Mouse (Mus musculus) layer of hippocampus, adult 8-10 months (tissue): Measurements from ENCODE around the gene Actrt3. TPM values are rescaled to one million over a fixed set of nuclear protein-coding genes. Genes with fewer than 3 reads are reported as not detected.

Experiments used
- DNase-seq, 2 experiments: peaks; one replicate each; pipeline ENCODE4 v3.0.0; 2022; ENCODE audit warnings: low spot score in 2 of 2
- total RNA-seq, 4 experiments: library from RNA; stranded (reverse); gene quantifications; 2 replicates each; pipeline ENCODE4 v1.2.4; 2022

Actrt3 gene
- 1 to 10 TPM in 3 of 4 experiments, under 1 TPM in 1; 0.86 to 1.5 (median 1.1) TPM for total RNA-seq

DNA sequence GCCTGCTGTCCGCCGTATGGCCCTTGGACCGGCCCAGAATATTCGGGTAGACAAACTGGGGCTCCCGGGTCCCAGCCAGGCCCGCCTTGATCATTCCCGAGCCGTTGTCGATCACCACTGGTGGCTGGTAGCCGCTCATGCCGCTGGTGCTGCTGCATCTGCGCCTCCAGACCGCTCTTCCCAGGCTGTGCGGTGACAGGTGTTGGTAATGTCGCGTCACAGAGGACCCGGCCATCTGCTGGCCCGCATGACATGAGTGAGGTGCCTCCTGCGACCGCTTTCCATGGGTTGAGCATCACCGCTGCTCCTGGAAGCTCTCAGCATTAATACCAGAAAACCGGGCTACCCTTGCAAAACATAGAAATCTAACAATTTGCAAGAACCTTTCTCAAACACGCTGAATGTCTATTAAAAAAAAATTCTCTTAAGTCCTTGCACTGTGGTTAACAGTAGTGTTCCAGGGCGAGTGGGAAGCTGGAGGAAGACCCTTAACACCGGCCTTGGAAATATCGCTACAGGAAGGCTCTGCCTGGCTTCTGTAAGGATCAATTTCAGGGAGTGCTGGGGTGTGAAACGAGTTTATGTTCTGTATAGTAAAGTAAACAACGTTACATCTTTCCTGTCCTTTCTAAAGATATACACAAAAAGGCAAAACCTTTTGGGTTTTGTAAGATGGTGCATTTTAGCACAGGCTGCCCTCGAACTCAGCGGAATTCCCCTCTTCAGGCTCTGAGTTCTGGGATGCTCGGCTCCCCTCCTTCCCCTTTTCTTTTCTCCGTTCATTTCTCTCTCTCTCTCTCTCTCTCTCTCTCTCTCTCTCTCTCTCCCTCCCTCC is at the start of gene Actrt3:
Gene Actrt3 (minus strand): TSS at position 229 of the 835 bp plus-strand sequence.
- peak in 1 of 2 experiments; percentile 43 for DNase-seq

GRCm38 (mm10) chr3:30648466-30648865 is 48.7 kb upstream of the Actrt3 start:
- DNase-seq, result no peak

DNA sequence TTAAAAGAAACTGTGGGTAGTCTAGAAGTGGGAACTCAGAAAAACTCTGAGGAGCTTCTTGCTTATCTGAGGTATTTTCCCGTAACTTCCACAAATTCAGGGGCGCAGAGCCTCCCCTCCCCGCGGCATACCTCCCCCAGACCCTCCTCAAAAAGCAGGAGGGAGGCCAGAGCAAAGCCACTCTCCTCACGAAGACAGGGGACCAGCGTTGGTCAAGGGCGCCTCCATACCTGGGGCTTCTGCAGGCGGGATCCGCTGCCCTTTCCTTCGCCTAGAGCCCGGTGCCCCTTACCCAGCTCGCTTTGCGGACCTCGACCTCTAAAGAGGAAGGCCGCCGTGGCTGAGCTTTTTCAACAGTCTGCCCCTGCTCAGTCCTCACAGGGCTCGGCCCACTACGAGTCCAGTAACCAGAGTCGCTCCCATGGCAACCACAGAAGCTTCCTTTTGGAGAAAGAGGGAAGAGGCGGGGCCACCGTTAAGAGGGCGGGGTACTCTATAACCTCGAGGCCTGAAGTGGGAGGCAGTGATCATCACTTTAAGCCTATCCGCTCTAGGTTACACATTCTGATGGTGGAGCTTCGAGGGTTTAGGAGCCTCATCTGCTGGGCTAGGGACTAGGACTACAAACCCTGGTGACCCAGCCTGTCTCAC is 47.8 kb upstream of the Actrt3 start, which contains the start of gene Lrrc34:
Gene Lrrc34 (minus strand): TSS at position 430 of the 651 bp plus-strand sequence.
- DNase-seq, result no peak

GRCm38 (mm10) chr3:30646761-30647160 is 47.0 kb upstream of the Actrt3 start:
- DNase-seq, result no peak

- DNase-seq, result no peak
Measured at GRCm38 (mm10) chr3:30644207-30644606, 44.5 kb upstream of the Actrt3 start, which contains the start of gene Lrriq4. TSS of gene Lrriq4 (plus strand) at chr3:30644507.

GRCm38 (mm10) chr3:30635629-30636028 is 35.9 kb upstream of the Actrt3 start:
- DNase-seq, result no peak

DNA sequence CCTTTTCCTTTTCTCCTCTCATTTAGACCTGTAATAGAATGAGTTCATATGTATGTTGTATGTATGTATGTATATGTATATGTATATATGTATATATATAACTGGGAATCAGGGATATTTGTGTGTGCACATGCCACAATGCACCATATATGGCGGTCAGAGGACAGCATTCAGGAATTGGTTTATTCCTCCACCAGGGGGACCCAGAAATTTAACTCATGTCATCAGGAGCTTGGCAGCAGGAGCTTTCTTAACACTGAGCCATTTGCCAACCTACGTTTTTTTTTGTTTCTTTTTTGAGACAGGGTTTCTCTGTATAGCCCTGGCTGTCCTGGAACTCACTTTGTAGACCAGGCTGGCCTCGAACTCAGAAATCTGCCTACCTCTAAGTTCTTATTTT is 33.9 kb upstream of the Actrt3 start:
- DNase-seq, result no peak

DNA sequence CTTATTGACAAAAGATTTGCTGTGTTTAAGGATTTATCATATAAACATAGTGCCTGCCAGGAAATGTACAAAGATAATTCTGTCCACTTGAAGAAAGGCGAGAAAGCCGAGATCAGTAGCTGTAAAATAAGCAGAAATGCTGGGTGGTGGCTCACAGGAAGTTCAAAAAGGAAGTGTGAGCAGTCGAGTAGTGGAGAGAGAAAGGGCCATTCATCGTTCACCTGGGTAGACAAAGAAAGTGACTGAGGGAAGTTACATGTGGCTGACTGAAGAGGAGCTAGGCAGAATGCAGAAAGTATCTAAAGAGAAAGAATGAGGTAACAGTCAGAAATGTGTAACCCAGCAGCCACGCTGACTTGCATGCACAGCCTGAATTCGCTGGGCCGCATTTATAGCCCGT is 20.4 kb upstream of the Actrt3 start:
- DNase-seq, result no peak

DNA sequence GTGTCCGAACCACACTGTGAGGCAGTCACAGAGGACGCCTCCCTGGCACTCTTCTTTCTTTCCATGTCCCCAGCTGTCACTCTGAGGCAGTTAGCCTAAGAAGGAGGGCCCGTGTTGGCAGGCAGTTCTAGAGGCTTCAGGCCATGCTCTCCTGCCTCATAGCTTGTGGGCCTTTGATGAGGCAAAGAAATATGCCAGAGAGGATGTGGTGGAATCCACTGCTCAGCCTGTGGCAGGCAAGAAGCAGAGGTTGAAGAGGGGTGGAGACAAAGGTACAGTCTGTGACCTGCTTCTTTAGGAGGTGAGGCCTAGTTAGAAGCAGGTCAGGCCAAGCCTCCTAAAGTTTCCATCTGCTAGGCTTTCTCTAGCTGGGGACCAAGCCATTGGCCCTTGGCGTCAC is 11.2 kb upstream of the Actrt3 start:
- no peak for DNase-seq

DNA sequence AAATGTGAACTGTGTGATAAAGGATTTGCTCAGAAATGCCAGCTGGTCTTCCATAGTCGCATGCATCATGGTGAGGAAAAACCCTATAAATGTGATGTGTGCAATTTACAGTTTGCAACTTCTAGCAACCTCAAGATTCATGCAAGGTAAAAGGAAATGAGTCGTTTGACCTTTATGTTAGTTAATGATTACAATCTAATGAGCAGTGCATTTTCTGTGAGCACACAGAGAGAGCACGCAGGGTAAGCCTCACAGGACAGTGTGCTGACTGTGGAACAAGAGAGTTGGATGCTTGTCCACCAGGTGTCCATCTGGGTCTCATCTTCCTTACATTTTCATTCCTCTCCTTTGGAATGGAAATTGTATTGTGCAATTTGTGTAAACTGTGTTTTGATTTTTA is 9.3 kb upstream of the Actrt3 start:
- no peak for DNase-seq

DNA sequence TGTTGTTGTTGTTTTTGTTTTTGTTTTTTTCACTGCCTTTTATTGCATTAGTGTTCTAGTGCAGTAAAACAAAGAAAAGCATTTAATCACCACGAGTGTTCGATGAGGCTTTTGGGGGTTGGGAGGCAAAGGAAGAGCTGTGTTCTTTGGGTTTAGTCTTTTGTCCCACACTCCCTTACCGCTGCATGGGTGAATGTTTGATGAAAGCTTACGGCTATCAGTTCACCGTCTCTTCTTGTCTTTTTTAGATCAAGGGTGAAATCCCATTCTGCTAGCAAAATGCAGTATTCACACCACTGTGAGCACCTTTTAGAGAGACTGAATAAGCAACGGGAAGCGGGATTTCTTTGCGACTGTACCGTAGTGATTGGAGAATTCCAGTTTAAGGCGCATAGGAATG is 3.5 kb upstream of the Actrt3 start:
- DNase-seq, result no peak

DNA sequence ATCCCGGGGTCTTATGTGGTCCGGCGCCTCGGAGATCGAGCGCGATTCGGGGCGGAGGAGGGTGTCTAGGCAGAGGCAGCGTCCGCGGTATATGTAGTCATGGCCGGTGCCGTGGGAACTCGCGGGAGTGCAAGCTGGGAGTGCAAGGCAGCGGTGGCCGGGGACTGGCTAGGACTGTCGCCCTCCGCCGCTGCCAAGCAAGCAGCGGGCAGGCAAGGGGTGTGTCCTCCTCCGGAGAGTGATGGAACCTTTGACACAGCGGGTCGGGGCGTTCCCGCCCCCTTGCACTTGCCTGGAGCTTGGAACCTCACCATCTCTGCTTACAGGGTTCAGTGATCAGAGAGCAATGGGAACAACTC is 3.0 kb upstream of the Actrt3 start:
- DNase-seq, result no peak

DNA sequence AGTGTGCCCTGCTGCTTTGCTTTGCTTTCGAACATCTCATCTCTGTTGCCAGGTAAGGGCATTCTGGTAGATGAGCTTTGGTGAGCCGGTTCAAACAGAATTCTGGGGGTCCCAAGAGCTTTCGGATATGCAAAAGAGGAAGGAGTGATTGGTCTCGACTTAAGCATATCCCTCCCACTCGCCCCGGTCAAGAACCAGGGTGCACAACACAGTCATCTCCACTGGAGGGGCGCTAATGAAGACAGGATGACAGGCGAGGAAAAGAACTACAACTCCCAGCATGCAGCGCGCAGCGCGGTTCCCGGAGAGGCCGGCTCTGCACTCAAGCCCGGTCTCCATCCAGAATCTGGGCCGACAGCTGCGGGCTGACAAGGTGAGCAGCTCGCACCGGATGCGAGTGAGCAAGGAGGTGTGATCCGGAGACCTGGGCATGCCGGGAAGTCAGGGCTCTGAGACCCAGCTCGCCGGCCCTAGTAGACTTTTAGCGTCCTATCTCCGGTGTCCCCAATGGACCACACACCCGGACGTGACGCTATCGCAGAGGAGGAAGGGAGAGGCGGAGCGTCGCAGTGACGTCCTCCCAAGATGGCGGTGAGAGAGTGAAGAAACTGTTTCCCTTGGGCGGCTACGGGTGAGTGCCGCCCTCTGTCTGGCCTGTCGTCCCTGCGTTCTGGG is 2.5 kb upstream of the Actrt3 start, which contains the start of gene Mynn:
Gene Mynn (plus strand): TSS at position 1 of the 675 bp plus-strand sequence.
- DNase-seq, result peak; percentile 97 to 98

- no peak for DNase-seq
Measured at GRCm38 (mm10) chr3:30601610-30602064, 1.9 kb upstream of the Actrt3 start.

GRCm38 (mm10) chr3:30601175-30601574 is 1.4 kb upstream of the Actrt3 start:
- DNase-seq, result peak; percentile 82 to 91

DNA sequence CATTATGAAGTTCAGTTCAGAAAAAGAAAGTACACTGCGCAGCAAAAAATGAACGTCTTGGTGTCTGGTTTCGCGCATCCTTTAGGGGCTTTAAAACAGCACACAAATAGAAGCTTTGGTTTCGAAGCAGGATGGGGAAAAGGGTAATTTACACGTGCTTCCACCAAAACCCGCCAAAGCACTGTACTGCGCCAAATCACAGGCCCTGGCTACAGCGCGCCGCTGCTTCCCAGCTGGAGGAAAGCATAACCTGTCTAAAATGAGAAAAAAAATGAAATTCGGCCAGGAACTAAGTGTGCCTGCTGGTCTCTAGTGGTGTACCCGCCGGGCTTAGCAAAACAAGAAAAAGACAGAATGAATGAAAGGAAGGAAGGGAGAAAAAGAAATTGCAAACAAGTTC is 978 bp upstream of the Actrt3 start:
- DNase-seq, result peak in 1 of 2 experiments; percentile 50

GRCm38 (mm10) chr3:30597271-30597670 is 2.5 kb downstream of the Actrt3 start:
- no peak for DNase-seq

DNA sequence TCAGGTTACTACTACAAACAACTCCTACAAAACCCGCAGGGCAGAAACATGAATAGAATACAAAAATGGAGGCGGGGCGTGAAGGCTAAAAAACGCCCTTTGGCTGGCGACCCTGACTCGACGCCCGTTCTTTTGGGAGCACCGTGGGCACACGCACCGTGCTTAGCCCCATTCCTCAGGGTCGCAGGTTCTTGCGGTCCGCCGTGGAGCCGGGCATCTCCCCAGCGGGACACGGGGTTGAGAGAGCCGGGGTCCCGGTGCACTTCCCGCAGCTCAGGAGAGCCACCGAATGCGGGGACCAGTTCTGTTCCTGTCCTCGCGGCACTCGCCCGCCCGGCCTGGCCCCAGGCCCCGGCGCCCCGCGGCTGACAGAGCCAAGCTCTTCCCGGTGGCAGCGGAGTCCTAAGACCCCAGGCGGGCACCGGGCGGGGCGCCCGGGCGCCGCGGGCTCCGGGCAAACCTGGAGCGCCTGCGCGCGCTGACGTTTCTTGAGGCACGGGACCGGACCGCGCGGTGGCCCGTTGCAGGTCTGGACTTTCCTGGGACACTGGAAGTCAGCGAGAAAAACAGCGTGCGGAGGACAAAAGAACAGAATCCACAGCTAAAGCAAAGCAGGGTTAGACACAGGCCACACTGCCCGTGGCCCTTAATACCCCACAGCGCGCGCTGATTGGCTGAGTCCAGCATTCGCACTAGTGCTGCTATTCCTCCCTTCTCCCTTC is 4.5 kb downstream of the Actrt3 start:
- no peak for DNase-seq

DNA sequence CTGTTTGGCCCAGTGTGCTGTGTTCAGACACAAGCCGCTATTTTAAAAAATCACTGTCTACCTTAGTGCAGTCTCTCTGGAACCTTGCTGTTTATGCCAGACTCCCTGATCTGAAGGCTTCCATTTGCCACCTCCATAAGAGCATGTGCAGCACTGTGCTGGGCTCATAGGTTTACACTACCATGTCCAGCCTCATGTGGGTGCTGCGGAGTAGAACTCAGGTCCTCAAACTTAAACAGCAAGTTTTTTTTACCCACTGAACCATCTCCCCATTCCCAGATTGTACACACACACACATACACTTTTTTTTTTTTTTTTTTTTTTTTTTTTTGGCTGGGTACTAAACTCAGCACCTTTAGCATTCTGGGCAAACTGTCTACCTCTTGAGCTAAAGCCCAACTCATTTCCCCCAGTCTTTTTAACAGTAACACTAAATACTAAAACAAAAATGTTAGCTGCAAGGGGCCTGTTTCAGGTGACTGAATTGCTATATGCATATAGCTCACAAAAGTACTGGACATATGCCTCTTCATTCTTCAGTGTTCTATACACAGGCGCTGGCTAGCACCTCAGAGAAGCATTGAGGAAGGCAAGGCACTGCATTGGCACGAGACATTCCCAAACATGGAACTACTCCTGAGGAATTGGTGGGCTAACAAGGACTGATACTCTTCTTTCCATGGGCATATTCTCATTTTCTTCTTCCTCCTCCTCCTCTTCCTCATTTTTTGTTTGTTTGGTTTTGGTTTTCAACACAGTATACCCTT is 5.8 kb downstream of the Actrt3 start:
- no peak for DNase-seq

- no peak for DNase-seq
Measured at GRCm38 (mm10) chr3:30592418-30592853, 7.3 kb downstream of the Actrt3 start.
